Mouse (Mus musculus) midbrain, embryonic 13.5 days (tissue): ENCODE results near the gene 1110057P08Rik. TPM values are rescaled to one million over a fixed set of nuclear protein-coding genes. Genes with fewer than 3 reads are reported as not detected.
"Not testable (repeated sequence)": the region's sequence is repeated elsewhere in the genome, so short reads cannot be mapped to it uniquely, and the experiment has no call there.

Experiments
- ATAC-seq: fragments of 200-750 bp; cut with Nextera tagmentation; 2 replicates; pipeline ENCODE4 v1.8.0; 2017; ENCODE audit warnings: mild to moderate bottlenecking, moderate TSS enrichment, moderate library complexity
- H3K27ac ChIP-seq: fragments of 300-500 bp; sonication (generic); 2 replicates; pipeline ENCODE4 v1.5.1; 2015; ENCODE audit warnings: inconsistent platforms, mild to moderate bottlenecking, moderate library complexity
- H3K27me3 ChIP-seq: fragments of 300-500 bp; sonication (generic); 2 replicates; pipeline ENCODE4 v1.6.1; 2015; ENCODE audit warnings: mild to moderate bottlenecking, inconsistent platforms
- H3K36me3 ChIP-seq: fragments of 300-500 bp; sonication (generic); 2 replicates; pipeline ENCODE4 v1.6.1; 2015; ENCODE audit warnings: mild to moderate bottlenecking, inconsistent platforms
- H3K4me1 ChIP-seq: fragments of 300-500 bp; sonication (generic); replicated peaks from 2 replicates; pipeline ENCODE4 v1.6.1; 2015; ENCODE audit warnings: inconsistent platforms
- H3K4me2 ChIP-seq: fragments of 300-500 bp; sonication (generic); replicated peaks from 2 replicates; pipeline ENCODE4 v1.6.1; 2015; ENCODE audit warnings: moderate library complexity, mild to moderate bottlenecking, inconsistent platforms
- H3K4me3 ChIP-seq: fragments of 300-500 bp; sonication (generic); replicated peaks from 2 replicates; pipeline ENCODE4 v1.5.1; 2015; ENCODE audit warnings: mild to moderate bottlenecking, inconsistent platforms
- H3K9ac ChIP-seq: fragments of 300-500 bp; sonication (generic); replicated peaks from 2 replicates; pipeline ENCODE4 v1.6.1; 2015; ENCODE audit warnings: mild to moderate bottlenecking, inconsistent platforms
- H3K9me3 ChIP-seq: fragments of 300-500 bp; sonication (generic); 2 replicates; pipeline ENCODE4 v1.6.1; 2016; ENCODE audit warnings: mild to moderate bottlenecking, inconsistent platforms
- WGBS: fragments of 180-500 bp; shearing (Covaris S2); methylation state at CpG from one replicate; pipeline ENCODE4 v1.1.7; 2015; 5-methylcytosine and 5-hydroxymethylcytosine counted together
- polyA plus RNA-seq: library from polyadenylated mRNA; unstranded; fragments of >200 nt; fragmentation: Nextera tagmentation; extraction: Ambion mirVana; gene quantifications from 2 replicates; pipeline ENCODE4 v1.2.1, GENCODE M21; 2015

The 1110057P08Rik gene
- polyA plus RNA-seq = not detected in 2 replicates

DNA sequence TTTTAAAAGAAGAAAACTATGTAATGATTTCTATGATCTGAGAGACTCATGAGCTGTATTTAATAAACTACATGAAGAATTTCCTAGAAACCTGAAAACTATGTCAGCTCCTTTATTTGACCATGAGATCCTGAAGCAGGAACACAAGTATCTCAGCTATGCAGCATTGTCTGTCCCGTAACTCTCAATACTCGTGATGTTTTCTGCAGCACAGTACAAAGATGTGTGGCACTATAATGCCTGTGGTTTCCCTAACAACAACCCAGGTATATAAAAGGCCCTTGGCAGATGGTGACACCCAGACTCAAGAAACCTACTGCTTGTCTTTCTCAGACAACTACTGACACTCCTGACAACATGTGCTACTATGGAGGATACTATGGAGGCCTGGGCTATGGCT lies at the start of gene 1110057P08Rik:
TSS of gene 1110057P08Rik (plus strand) at position 301 of the 400 bp plus-strand sequence.
- 83% methylated on average over 2 of the region's 2 CpGs for WGBS
- no peak within 1 kb of the TSS for H3K4me3 ChIP-seq
- H3K27me3 ChIP-seq = no peaks in the 10 kb centered on the region
- H3K36me3 ChIP-seq = no peaks in the 10 kb centered on the region
- H3K4me1 ChIP-seq = no peaks in the 10 kb centered on the region
- no peak within 1 kb of the TSS for H3K9ac ChIP-seq
- H3K4me2 ChIP-seq = no peak within 1 kb of the TSS
- no peak for ATAC-seq
- H3K27ac ChIP-seq = no peak within 1 kb of the TSS
- no peaks in the 10 kb centered on the region for H3K9me3 ChIP-seq

DNA sequence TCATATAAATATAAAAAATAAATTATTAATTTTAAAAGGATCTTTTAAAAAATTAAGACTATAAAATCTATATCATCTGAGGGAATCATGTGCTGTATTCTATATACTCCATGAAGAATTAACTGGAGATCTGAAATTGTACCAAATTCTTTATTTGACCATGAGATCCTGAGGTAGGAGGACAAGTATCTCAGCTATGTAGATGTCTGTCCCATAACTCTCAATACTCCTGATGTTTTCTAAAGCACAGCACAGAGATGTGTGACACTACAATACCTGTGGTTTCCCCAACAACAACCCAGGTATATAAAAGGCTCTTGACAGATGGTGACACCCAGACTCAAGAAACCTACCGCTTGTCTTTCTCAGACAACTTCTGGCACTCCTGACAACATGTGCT lies 34.0 kb upstream of the 1110057P08Rik start, which contains the start of gene Gm6358:
TSS of gene Gm6358 (plus strand) at position 301 of the 400 bp plus-strand sequence.
- no peak for ATAC-seq

DNA sequence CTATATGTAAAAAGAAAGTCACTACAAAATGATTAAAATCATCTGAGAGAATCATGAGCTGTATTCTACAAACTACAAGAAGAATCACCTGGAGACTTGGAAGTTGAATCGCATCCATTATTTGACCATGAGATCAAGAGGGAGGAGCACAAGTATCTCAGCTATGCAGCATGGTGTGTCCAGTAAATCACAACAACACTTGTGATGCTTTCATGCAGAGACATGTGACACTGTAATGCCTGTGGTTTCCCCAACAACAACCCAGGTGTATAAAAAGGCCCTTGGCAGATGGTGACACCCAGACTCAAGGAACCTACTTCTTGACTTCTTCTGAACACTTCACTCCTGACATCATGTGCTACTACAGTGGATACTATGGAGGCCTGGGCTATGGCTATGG lies 23.7 kb upstream of the 1110057P08Rik start, which contains the start of gene Gm10061:
TSS of gene Gm10061 (plus strand) at position 301 of the 400 bp plus-strand sequence.
- ATAC-seq = no peak
- no peak within 1 kb of the TSS for H3K4me2 ChIP-seq
- H3K36me3 ChIP-seq = no peaks in the 10 kb centered on the region
- peaks cover 3% of the 10 kb centered on the region; the same call in 1 of the 2 replicates for H3K9me3 ChIP-seq
- H3K27me3 ChIP-seq = no peaks in the 10 kb centered on the region
- H3K27ac ChIP-seq = no peak within 1 kb of the TSS
- 89% methylated on average over 1 of the region's 1 CpGs for WGBS
- no peaks in the 10 kb centered on the region for H3K4me1 ChIP-seq
- no peak within 1 kb of the TSS for H3K9ac ChIP-seq
- H3K4me3 ChIP-seq = no peak within 1 kb of the TSS

More for the DNA sequence above, 34.0 kb upstream of the 1110057P08Rik start, which contains the start of gene Gm6358:
- Histone ChIP-seq H3K9ac (no peak within 1 kb of the TSS), H3K4me3 (no peak within 1 kb of the TSS), H3K4me1 (no peaks in the 10 kb centered on the region), H3K9me3 (no peaks in the 10 kb centered on the region), H3K27ac (no peak within 1 kb of the TSS), H3K27me3 (no peaks in the 10 kb centered on the region), H3K4me2 (no peak within 1 kb of the TSS), H3K36me3 (no peaks in the 10 kb centered on the region)
- 94% methylated on average over 1 of the region's 1 CpGs for WGBS

DNA sequence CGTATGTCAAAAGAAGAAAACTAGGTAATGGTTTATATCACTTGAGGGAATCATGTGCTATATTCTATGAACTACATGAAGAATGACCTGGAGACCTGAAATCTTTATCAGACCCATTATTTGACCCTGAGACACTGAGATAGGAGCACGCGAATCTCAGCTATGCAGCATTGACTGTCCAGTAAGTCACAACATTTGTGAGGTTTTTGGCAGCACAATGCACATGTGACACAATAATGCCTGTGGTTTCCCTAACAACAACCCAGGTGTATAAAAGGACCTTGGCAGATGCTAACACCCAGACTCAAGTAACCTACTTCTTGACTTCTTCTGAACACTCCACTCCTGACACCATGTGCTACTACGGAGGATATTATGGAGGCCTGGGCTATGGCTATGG lies 16.9 kb upstream of the 1110057P08Rik start, which contains the start of gene Gm9789:
TSS of gene Gm9789 (plus strand) at position 301 of the 400 bp plus-strand sequence.
- 91% methylated on average over 4 of the region's 4 CpGs for WGBS
- H3K4me2 ChIP-seq = no peak within 1 kb of the TSS
- H3K36me3 ChIP-seq = no peaks in the 10 kb centered on the region
- ATAC-seq = no peak
- H3K27me3 ChIP-seq = no peaks in the 10 kb centered on the region
- no peak within 1 kb of the TSS for H3K4me3 ChIP-seq
- no peaks in the 10 kb centered on the region for H3K9me3 ChIP-seq
- H3K27ac ChIP-seq = no peak within 1 kb of the TSS
- no peak within 1 kb of the TSS for H3K9ac ChIP-seq
- H3K4me1 ChIP-seq = no peaks in the 10 kb centered on the region

DNA sequence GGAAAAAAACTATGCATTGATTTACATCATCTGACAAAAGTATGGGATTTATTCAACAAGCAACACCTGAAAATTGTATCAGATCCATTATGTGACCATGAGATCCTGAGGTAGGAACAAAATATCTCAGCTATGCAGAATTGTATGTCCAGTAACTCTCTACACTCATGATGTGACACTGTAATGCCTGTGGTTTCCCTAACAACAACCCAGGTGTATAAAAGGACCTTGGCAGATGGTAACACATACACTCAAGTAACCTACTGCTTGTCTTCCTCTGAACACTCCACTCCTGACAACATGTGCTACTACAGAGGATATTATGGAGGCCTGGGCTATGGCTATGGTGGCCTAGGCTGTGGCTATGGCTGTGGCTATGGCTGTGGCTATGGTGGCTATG lies 5.3 kb upstream of the 1110057P08Rik start, which contains the start of gene Gm7735:
TSS of gene Gm7735 (plus strand) at position 301 of the 400 bp plus-strand sequence.
- H3K9me3 ChIP-seq, H3K4me2 ChIP-seq, H3K9ac ChIP-seq, H3K36me3 ChIP-seq, ATAC-seq, H3K27me3 ChIP-seq, H3K4me1 ChIP-seq, H3K4me3 ChIP-seq, H3K27ac ChIP-seq: not testable (repeated sequence)

DNA sequence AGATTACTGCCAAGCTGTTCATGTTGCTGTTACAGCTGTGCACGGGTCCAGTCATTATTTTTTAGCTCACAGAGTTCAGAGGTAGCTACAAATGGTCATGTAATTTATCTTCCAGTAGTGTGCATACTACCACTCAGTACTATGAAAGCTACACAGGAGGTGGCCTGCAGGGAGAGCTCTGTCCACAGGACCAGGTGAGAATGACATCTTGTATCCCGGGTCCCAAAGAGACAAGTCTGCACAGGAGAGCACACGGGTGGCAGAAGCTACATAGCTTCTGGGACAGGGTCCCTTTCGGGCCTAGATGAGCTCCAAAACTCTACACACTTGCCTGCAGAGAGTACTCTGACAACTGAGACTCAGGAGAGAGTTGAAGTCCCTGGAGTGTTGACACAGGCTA lies 14.1 kb downstream of the 1110057P08Rik start:
- 84% methylated on average over 4 of the region's 4 CpGs for WGBS
- H3K36me3 ChIP-seq = no peaks in the 10 kb centered on the region
- no peak overlapping the region for H3K4me2 ChIP-seq
- ATAC-seq = no peak
- no peaks in the 10 kb centered on the region for H3K9me3 ChIP-seq
- no peaks in the 10 kb centered on the region for H3K27me3 ChIP-seq
- no peak overlapping the region for H3K4me3 ChIP-seq
- no peak overlapping the region for H3K9ac ChIP-seq
- no peak overlapping the region for H3K27ac ChIP-seq
- H3K4me1 ChIP-seq = no peaks in the 10 kb centered on the region

DNA sequence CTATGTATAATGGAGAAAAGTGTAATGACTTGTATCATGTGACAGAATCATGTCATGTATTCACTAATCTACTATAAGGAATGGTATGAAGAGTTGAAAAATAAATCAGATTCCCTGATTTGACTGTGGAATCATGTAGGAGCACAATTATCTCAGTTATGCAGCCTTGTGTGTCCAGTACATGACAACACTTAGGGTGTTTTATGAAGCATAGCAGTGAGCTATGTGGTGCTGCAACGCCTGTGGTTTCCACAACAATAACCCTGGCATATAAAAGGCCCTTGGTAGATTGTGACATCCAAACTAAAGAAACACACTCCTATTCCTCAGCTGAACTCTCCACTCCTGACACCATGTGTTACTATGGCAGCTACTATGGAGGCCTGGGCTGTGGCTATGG lies 31.0 kb downstream of the 1110057P08Rik start, which contains the start of gene Krtap20-2:
TSS of gene Krtap20-2 (plus strand) at position 301 of the 400 bp plus-strand sequence.
- H3K27ac ChIP-seq = no peak within 1 kb of the TSS
- WGBS = 76% methylated on average over 1 of the region's 1 CpGs
- ATAC-seq = no peak
- H3K36me3 ChIP-seq = no peaks in the 10 kb centered on the region
- H3K9ac ChIP-seq = no peak within 1 kb of the TSS
- no peaks in the 10 kb centered on the region for H3K27me3 ChIP-seq
- no peak within 1 kb of the TSS for H3K4me3 ChIP-seq
- H3K4me2 ChIP-seq = no peak within 1 kb of the TSS
- H3K4me1 ChIP-seq = no peaks in the 10 kb centered on the region
- no peaks in the 10 kb centered on the region for H3K9me3 ChIP-seq

Other genes starting within 250 kb of the 1110057P08Rik start
- not detected in 2 replicates for gene Krtap19-9b, start 242.5 kb upstream of the 1110057P08Rik start, polyA plus RNA-seq
- not detected in 2 replicates for gene Krtap16-3, start 211.9 kb upstream of the 1110057P08Rik start, polyA plus RNA-seq
- gene Krtap22-2, start 164.0 kb upstream of the 1110057P08Rik start, polyA plus RNA-seq = not detected in 2 replicates
- not detected in 2 replicates for gene Gm10229, start 159.5 kb upstream of the 1110057P08Rik start, polyA plus RNA-seq
- gene Krtap6-1, start 143.0 kb upstream of the 1110057P08Rik start, polyA plus RNA-seq = not detected in 2 replicates
- gene Gm10228, start 133.3 kb upstream of the 1110057P08Rik start, polyA plus RNA-seq = not detected in 2 replicates
- not detected in 2 replicates for gene Krtap6-5, start 126.9 kb upstream of the 1110057P08Rik start, polyA plus RNA-seq
- not detected in 2 replicates for gene 1110025L11Rik, start 110.7 kb upstream of the 1110057P08Rik start, polyA plus RNA-seq
- gene Krtap6-3, start 90.7 kb upstream of the 1110057P08Rik start, polyA plus RNA-seq = not detected in 2 replicates
- not detected in 2 replicates for gene Gm6358, start 33.9 kb upstream of the 1110057P08Rik start, polyA plus RNA-seq
- not detected in 2 replicates for gene Gm10061, start 23.6 kb upstream of the 1110057P08Rik start, polyA plus RNA-seq
- gene Gm9789, start 16.8 kb upstream of the 1110057P08Rik start, polyA plus RNA-seq = not detected in 2 replicates
- not detected in 2 replicates for gene Gm7735, start 5.2 kb upstream of the 1110057P08Rik start, polyA plus RNA-seq
- gene Krtap20-2, start 31.1 kb downstream of the 1110057P08Rik start, polyA plus RNA-seq = not detected in 2 replicates
- gene Krtap21-1, start 229.1 kb downstream of the 1110057P08Rik start, polyA plus RNA-seq = not detected in 2 replicates
- gene Krtap6-2, start 245.4 kb downstream of the 1110057P08Rik start, polyA plus RNA-seq = not detected in 2 replicates